Mouse (Mus musculus): ENCODE data around the gene Capn3.

DNA sequence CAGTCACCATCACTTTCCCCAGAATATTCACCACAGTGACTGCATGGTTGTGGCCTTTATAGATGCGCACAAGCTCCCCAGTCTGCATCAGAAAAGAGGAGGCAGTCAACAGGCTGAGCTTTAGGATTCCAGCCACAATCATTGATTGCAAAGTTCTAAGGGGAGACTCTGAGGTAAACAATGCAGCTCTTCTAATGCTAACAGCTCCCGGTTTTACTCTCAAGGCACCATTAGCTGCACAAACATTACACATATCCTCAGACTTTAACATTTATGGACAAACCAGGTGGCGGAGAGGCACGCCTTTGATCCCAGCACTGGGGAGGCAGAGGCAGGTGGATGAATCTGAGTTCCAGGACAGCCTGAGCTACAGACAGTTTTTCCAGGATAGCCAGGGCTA is 58.4 kb downstream of the Capn3 start:
- TF ChIP-seq MAFK (IDR thresholded peaks at IDR 0.05; ENCODE audit: insufficient read depth, low read depth, low read length): no peak
- TF ChIP-seq ZC3H11A (IDR thresholded peaks at IDR 0.05; ENCODE audit: borderline replicate concordance, low read depth, low read length): no peak
- no peak for TF ChIP-seq ZNF384 (IDR thresholded peaks at IDR 0.05; ENCODE audit: low read depth, low read length)

Measured in ES-E14 (cell line).